Mouse (Mus musculus) forebrain, embryonic 16.5 days (tissue): ENCODE data around the gene Tspan9. TPM values are rescaled to one million over a fixed set of nuclear protein-coding genes. Genes with fewer than 3 reads are reported as not detected.
A peak's percentile ranks its signal among the peaks of the same experiment; 100 is the strongest.

ENCODE experiments used
- ATAC-seq: fragments of 200-750 bp; cut with Nextera tagmentation; 2 replicates; pipeline ENCODE4 v1.8.0; 2017; ENCODE audit warnings: mild to moderate bottlenecking, moderate library complexity
- H3K27ac ChIP-seq: fragments of 300-500 bp; sonication (generic); 2 replicates; pipeline ENCODE4 v1.5.1; 2014; ENCODE audit warnings: low read length, control low read depth
- H3K27me3 ChIP-seq: fragments of 300-500 bp; sonication (generic); replicated peaks from 2 replicates; pipeline ENCODE4 v1.6.1; 2014; ENCODE audit warnings: low read length; ENCODE audit not compliant: control insufficient read depth, insufficient read depth
- H3K36me3 ChIP-seq: fragments of 300-500 bp; sonication (generic); 2 replicates; pipeline ENCODE4 v1.6.1; 2014; ENCODE audit not compliant: control insufficient read depth, insufficient read depth
- H3K4me1 ChIP-seq: fragments of 300-500 bp; sonication (generic); replicated peaks from 2 replicates; pipeline ENCODE4 v1.6.1; 2014; ENCODE audit warnings: low read length; ENCODE audit not compliant: control insufficient read depth, insufficient read depth
- H3K4me2 ChIP-seq: fragments of 300-500 bp; sonication (generic); 2 replicates; pipeline ENCODE4 v1.6.1; 2014; ENCODE audit warnings: mild to moderate bottlenecking, low read length, control low read depth
- H3K4me3 ChIP-seq: fragments of 300-500 bp; sonication (generic); replicated peaks from 2 replicates; pipeline ENCODE4 v1.5.1; 2014; ENCODE audit warnings: mild to moderate bottlenecking, low read length, control low read depth
- H3K9ac ChIP-seq: fragments of 300-500 bp; sonication (generic); replicated peaks from 2 replicates; pipeline ENCODE4 v1.6.1; 2014; ENCODE audit warnings: low read depth, low read length, control low read depth
- H3K9me3 ChIP-seq: fragments of 300-500 bp; sonication (generic); 2 replicates; pipeline ENCODE4 v1.6.1; 2016; ENCODE audit warnings: low read length; ENCODE audit not compliant: control insufficient read depth
- WGBS: fragments of 180-500 bp; shearing (Covaris S2); extraction: QIAGEN DNeasy Blood & Tissue Kit; methylation state at CpG from one replicate; pipeline ENCODE4 v1.1.7; 2014; 5-methylcytosine and 5-hydroxymethylcytosine counted together
- polyA plus RNA-seq: library from polyadenylated mRNA; unstranded; fragments of >200 nt; fragmentation: Nextera tagmentation; extraction: Ambion mirVana; gene quantifications from 2 replicates; pipeline ENCODE4 v1.2.1, GENCODE M21; 2015

The Tspan9 gene
- polyA plus RNA-seq, 1 experiment from 2014 or later = 57.4 TPM

- Histone ChIP-seq H3K9me3 (no peaks in the 10 kb centered on the region), H3K4me1 (peaks cover 28% of the 10 kb centered on the region), H3K27me3 (no peaks in the 10 kb centered on the region), H3K9ac (no peak overlapping the region), H3K4me2 (no peak overlapping the region), H3K4me3 (no peak overlapping the region), H3K36me3 (no peaks in the 10 kb centered on the region), H3K27ac (no peak overlapping the region)
- peak; percentile 26; the same call in 1 of the 2 replicates for ATAC-seq
- 64% methylated on average over 13 of the region's 13 CpGs for WGBS
Observed at GRCm38 (mm10) chr6:128089770-128090702, 53.4 kb downstream of the Tspan9 start.

- Histone ChIP-seq H3K27ac (no peak overlapping the region), H3K36me3 (no peaks in the 10 kb centered on the region), H3K4me1 (peaks cover 26% of the 10 kb centered on the region), H3K9ac (no peak overlapping the region), H3K4me3 (no peak overlapping the region), H3K9me3 (no peaks in the 10 kb centered on the region), H3K4me2 (no peak overlapping the region), H3K27me3 (no peaks in the 10 kb centered on the region)
- ATAC-seq = no peak
- 78% methylated on average over 8 of the region's 8 CpGs for whole genome bisulfite sequencing
Observed at GRCm38 (mm10) chr6:128088746-128089523, 54.5 kb downstream of the Tspan9 start.

GRCm38 (mm10) chr6:128085488-128086066, 57.8 kb downstream of the Tspan9 start:
- no peaks in the 10 kb centered on the region for H3K27me3 ChIP-seq
- no peak overlapping the region for H3K9ac ChIP-seq
- H3K4me1 ChIP-seq = peaks cover 29% of the 10 kb centered on the region
- WGBS = 62% methylated on average over 9 of the region's 9 CpGs
- H3K27ac ChIP-seq = peak overlapping the region; percentile 69; the same call in 1 of the 2 replicates
- no peak overlapping the region for H3K4me2 ChIP-seq
- H3K36me3 ChIP-seq = no peaks in the 10 kb centered on the region
- no peak overlapping the region for H3K4me3 ChIP-seq
- no peaks in the 10 kb centered on the region for H3K9me3 ChIP-seq
- peak; percentile 51 for ATAC-seq

- Histone ChIP-seq H3K36me3 (no peaks in the 10 kb centered on the region), H3K27ac (no peak overlapping the region), H3K4me2 (no peak overlapping the region), H3K4me3 (no peak overlapping the region), H3K4me1 (peaks cover 12% of the 10 kb centered on the region), H3K9ac (no peak overlapping the region), H3K27me3 (no peaks in the 10 kb centered on the region), H3K9me3 (no peaks in the 10 kb centered on the region)
- ATAC-seq = no peak
- 63% methylated on average over 11 of the region's 11 CpGs for WGBS
Observed at GRCm38 (mm10) chr6:128083305-128083704, 60.1 kb downstream of the Tspan9 start.

GRCm38 (mm10) chr6:128081781-128082180, 61.6 kb downstream of the Tspan9 start:
- no peak for ATAC-seq
- H3K9ac ChIP-seq = no peak overlapping the region
- no peaks in the 10 kb centered on the region for H3K36me3 ChIP-seq
- H3K4me3 ChIP-seq = no peak overlapping the region
- peaks cover 12% of the 10 kb centered on the region for H3K4me1 ChIP-seq
- WGBS = 87% methylated on average over 5 of the region's 5 CpGs
- no peak overlapping the region for H3K27ac ChIP-seq
- H3K4me2 ChIP-seq = no peak overlapping the region
- H3K9me3 ChIP-seq = no peaks in the 10 kb centered on the region
- no peaks in the 10 kb centered on the region for H3K27me3 ChIP-seq

- Histone ChIP-seq H3K9me3 (no peaks in the 10 kb centered on the region), H3K27me3 (no peaks in the 10 kb centered on the region), H3K4me1 (peaks cover 12% of the 10 kb centered on the region), H3K4me3 (no peak overlapping the region), H3K4me2 (no peak overlapping the region), H3K36me3 (no peaks in the 10 kb centered on the region), H3K9ac (no peak overlapping the region), H3K27ac (no peak overlapping the region)
- no peak for ATAC-seq
- 79% methylated on average over 8 of the region's 8 CpGs for WGBS
Observed at GRCm38 (mm10) chr6:128081293-128081692, 62.1 kb downstream of the Tspan9 start.

- Histone ChIP-seq H3K27ac (no peak overlapping the region), H3K4me1 (peaks cover 6% of the 10 kb centered on the region), H3K27me3 (no peaks in the 10 kb centered on the region), H3K9me3 (no peaks in the 10 kb centered on the region), H3K9ac (no peak overlapping the region), H3K4me3 (no peak overlapping the region), H3K4me2 (no peak overlapping the region), H3K36me3 (no peaks in the 10 kb centered on the region)
- no peak for ATAC-seq
- WGBS = 73% methylated on average over 9 of the region's 9 CpGs
Observed at GRCm38 (mm10) chr6:128079576-128080224, 63.7 kb downstream of the Tspan9 start.

GRCm38 (mm10) chr6:128078508-128078907, 64.9 kb downstream of the Tspan9 start:
- H3K27me3 ChIP-seq = no peaks in the 10 kb centered on the region
- no peaks in the 10 kb centered on the region for H3K9me3 ChIP-seq
- no peak for ATAC-seq
- H3K9ac ChIP-seq = no peak overlapping the region
- WGBS = 67% methylated on average over 4 of the region's 4 CpGs
- H3K36me3 ChIP-seq = no peaks in the 10 kb centered on the region
- no peak overlapping the region for H3K27ac ChIP-seq
- H3K4me3 ChIP-seq = no peak overlapping the region
- H3K4me2 ChIP-seq = no peak overlapping the region
- peaks cover 4% of the 10 kb centered on the region for H3K4me1 ChIP-seq
